Mouse (Mus musculus) intestine, embryonic 14.5 days (tissue): ENCODE results near the gene Ankrd55. TPM values are rescaled to one million over a fixed set of nuclear protein-coding genes. Genes with fewer than 3 reads are reported as not detected.

Experiments
- ATAC-seq: fragments of 200-750 bp; cut with Nextera tagmentation; replicated peaks from 2 replicates; pipeline ENCODE4 v1.8.0; 2017; ENCODE audit warnings: low read depth, moderate number of reproducible peaks, moderate TSS enrichment, moderate library complexity; ENCODE audit not compliant: low FRiP score, low TSS enrichment
- DNase-seq: peaks from one replicate; pipeline ENCODE4 v3.0.0-alpha.2; 2018; ENCODE audit warnings: low spot score
- H3K27ac ChIP-seq: fragments of 300-500 bp; sonication (generic); 2 replicates; pipeline ENCODE4 v1.5.1; 2014; ENCODE audit warnings: low read depth, mild to moderate bottlenecking, control low read depth
- H3K27me3 ChIP-seq: fragments of 300-500 bp; sonication (generic); replicated peaks from 2 replicates; pipeline ENCODE4 v1.6.1; 2014; ENCODE audit warnings: low read length, control low read depth; ENCODE audit not compliant: control insufficient read depth, insufficient read depth
- H3K36me3 ChIP-seq: fragments of 300-500 bp; sonication (generic); 2 replicates; pipeline ENCODE4 v1.6.1; 2014; ENCODE audit warnings: low read length, control low read depth; ENCODE audit not compliant: control insufficient read depth, insufficient read depth
- H3K4me1 ChIP-seq: fragments of 300-500 bp; sonication (generic); replicated peaks from 2 replicates; pipeline ENCODE4 v1.6.1; 2014; ENCODE audit warnings: low read length, control low read depth, mixed read lengths; ENCODE audit not compliant: control insufficient read depth, insufficient read depth
- H3K4me2 ChIP-seq: fragments of 300-500 bp; sonication (generic); 2 replicates; pipeline ENCODE4 v1.6.1; 2014; ENCODE audit warnings: low read length
- H3K4me3 ChIP-seq: fragments of 300-500 bp; sonication (generic); 2 replicates; pipeline ENCODE4 v1.5.1; 2014; ENCODE audit warnings: low read depth, low read length, control low read depth, mixed read lengths
- H3K9ac ChIP-seq: fragments of 300-500 bp; sonication (generic); 2 replicates; pipeline ENCODE4 v1.6.1; 2014; ENCODE audit warnings: mild to moderate bottlenecking, low read length
- H3K9me3 ChIP-seq: fragments of 300-500 bp; sonication (generic); 2 replicates; pipeline ENCODE4 v1.6.1; 2016; ENCODE audit warnings: low read length, control low read depth; ENCODE audit not compliant: control insufficient read depth
- WGBS: fragments of 180-500 bp; shearing (Covaris S2); extraction: QIAGEN DNeasy Blood & Tissue Kit; methylation state at CpG from one replicate; pipeline ENCODE4 v1.1.7; 2014; 5-methylcytosine and 5-hydroxymethylcytosine counted together
- polyA plus RNA-seq: library from polyadenylated mRNA; unstranded; fragments of >200 nt; fragmentation: Nextera tagmentation; extraction: Ambion mirVana; gene quantifications from 2 replicates; pipeline ENCODE4 v1.2.1, GENCODE M21; 2014

The Ankrd55 gene
- polyA plus RNA-seq, 1 experiment from 2014 or later = 0.39 TPM

DNA sequence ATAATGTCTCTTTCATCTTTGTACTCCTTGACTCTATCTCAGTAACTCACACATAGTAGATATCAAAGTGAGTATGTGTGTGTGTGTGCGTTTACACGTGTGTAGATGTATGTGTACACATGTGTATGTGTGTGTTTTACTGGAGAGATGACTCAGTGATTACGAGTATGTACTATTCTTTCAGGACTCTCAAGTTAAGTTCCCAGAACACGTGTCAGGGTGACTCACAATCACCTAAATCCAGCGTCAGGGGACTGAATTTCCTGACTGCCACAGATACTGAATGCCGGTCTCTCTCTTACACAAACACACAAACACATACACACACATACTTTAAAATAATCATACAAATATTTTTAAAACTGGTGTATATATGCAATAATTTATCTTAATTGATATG, 52.5 kb downstream of the Ankrd55 start:
- no peak overlapping the region for H3K9ac ChIP-seq
- 82% methylated on average over 6 of the region's 6 CpGs for WGBS
- no peak for DNase-seq
- H3K4me1 ChIP-seq = peaks cover 4% of the 10 kb centered on the region; the same call in 1 of the 2 replicates
- H3K27ac ChIP-seq = no peak overlapping the region
- ATAC-seq = no peak
- H3K36me3 ChIP-seq = no peaks in the 10 kb centered on the region
- no peak overlapping the region for H3K4me2 ChIP-seq
- H3K4me3 ChIP-seq = no peak overlapping the region
- H3K9me3 ChIP-seq = no peaks in the 10 kb centered on the region
- H3K27me3 ChIP-seq = no peaks in the 10 kb centered on the region

DNA sequence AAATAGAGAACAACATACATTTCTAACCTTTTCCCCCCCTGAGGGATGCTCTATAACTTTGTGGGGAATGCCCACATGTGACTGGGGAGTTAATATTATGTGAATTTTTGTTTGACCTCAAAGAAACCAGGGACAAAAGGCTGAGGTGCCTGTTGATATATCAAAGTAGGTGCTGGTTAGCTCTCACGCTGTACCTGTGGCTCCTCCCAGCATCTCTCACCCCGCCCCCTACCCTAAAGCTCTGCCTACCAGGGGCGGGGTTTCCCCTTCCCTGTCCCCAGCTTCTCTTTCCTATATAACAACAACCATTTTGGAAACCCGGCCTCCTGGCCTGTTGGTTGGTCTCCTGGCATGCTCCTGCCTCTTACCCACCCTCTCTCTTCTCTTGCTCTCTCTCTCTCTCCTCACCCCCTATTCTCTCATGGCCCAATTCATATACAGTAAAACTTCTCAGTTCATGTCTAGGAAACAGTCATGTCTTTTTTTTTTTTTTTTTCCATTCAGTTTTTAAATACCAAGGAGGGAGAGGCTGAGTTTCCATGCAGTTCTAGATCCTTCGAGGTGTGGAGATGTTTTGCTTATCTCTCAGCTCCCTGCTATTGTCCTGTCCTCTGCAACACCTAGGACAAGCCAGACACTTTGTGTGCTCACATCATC, 54.8 kb downstream of the Ankrd55 start:
- Histone ChIP-seq H3K9ac (no peak overlapping the region), H3K36me3 (no peaks in the 10 kb centered on the region), H3K27me3 (no peaks in the 10 kb centered on the region), H3K4me1 (peaks cover 15% of the 10 kb centered on the region), H3K27ac (no peak overlapping the region), H3K9me3 (no peaks in the 10 kb centered on the region), H3K4me3 (no peak overlapping the region), H3K4me2 (no peak overlapping the region)
- ATAC-seq (no peak), DNase-seq (no peak)
- WGBS = 49% methylated on average over 5 of the region's 5 CpGs

DNA sequence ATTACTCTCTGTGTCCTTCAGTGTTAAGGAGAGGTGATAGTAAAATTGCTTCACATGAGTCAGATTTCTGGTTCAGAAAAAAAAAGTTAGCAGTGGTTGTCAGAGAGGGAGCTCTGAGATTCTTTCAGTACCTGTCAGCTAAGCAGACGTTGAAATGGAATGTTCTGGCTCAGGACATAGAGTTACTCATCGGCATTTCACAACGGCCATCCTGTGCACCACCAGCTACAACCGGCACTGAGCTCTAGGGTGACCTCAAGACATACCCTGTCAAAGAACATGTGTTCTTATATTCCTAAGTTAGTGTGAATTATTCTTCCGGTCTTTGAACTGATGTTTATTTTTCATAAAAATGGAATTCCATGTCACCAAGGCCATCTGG, 55.4 kb downstream of the Ankrd55 start:
- H3K27ac ChIP-seq = no peak overlapping the region
- ATAC-seq (no peak), DNase-seq (no peak)
- H3K4me2 ChIP-seq = no peak overlapping the region
- 75% methylated on average over 5 of the region's 5 CpGs for WGBS
- no peaks in the 10 kb centered on the region for H3K36me3 ChIP-seq
- no peak overlapping the region for H3K9ac ChIP-seq
- no peaks in the 10 kb centered on the region for H3K9me3 ChIP-seq
- H3K4me3 ChIP-seq = no peak overlapping the region
- peaks cover 15% of the 10 kb centered on the region for H3K4me1 ChIP-seq
- no peaks in the 10 kb centered on the region for H3K27me3 ChIP-seq

DNA sequence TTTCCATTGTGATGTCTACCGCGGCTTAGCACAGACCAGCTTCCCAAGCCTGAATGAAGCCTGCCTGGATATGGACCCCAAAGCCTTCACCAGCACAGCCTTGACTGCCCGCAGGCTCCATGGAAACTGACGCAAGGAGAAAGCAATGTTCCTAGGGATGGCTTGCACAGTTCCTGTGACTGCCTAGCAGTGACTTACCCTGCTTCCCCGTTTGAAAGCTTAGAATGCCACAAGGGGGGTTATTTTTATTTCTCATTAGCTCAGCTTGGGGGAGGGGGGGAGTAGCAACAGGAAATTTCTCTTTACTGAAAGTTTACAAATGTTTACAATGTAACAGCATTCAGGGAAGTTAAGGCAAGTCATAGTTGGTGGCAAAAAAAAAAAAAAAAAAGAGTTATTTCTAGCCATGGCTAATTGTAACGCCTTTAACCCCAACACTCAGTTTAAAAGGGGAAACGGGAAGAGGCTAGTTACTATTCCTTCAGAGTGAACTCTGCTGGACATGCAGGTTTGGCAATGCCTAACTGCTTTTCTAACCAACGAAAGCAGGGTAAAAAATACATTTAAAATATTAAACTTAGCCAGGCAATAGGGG, 56.1 kb downstream of the Ankrd55 start:
- 82% methylated on average over 8 of the region's 8 CpGs for WGBS
- H3K4me1 ChIP-seq = peaks cover 15% of the 10 kb centered on the region
- ATAC-seq = no peak

DNA sequence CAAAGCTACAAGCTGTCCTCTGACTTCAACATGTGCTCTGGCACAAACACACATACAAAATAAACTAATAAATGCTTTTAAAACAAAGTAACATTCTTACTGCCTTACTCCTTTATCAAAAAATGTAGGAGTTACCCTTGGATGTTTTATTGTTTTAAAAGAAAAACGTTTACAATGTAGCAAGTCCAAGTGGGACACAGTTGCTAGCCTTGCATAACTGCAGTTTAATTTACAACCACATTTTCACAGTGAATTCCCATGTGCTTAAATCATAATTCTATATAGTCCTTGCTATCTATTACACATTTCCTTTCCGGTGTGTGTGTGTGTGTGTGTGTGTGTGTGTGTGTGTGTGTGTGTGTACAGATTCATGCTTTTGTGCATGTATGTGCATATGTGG, 57.3 kb downstream of the Ankrd55 start:
- Histone ChIP-seq H3K4me3 (no peak overlapping the region), H3K36me3 (no peaks in the 10 kb centered on the region), H3K27ac (no peak overlapping the region), H3K9me3 (0 out of 2 replicates have a peak, but pooled peaks cover 3% of the 10 kb centered on the region), H3K27me3 (no peaks in the 10 kb centered on the region), H3K9ac (no peak overlapping the region), H3K4me1 (peaks cover 11% of the 10 kb centered on the region), H3K4me2 (no peak overlapping the region)
- WGBS = 57% methylated on average over 2 of the region's 2 CpGs
- ATAC-seq (no peak), DNase-seq (no peak)

More for the DNA sequence above, 56.1 kb downstream of the Ankrd55 start:
- H3K27ac ChIP-seq = no peak overlapping the region
- H3K36me3 ChIP-seq = no peaks in the 10 kb centered on the region
- DNase-seq = no peak
- H3K4me2 ChIP-seq = no peak overlapping the region
- no peaks in the 10 kb centered on the region for H3K9me3 ChIP-seq
- no peak overlapping the region for H3K4me3 ChIP-seq
- no peak overlapping the region for H3K9ac ChIP-seq
- no peaks in the 10 kb centered on the region for H3K27me3 ChIP-seq

DNA sequence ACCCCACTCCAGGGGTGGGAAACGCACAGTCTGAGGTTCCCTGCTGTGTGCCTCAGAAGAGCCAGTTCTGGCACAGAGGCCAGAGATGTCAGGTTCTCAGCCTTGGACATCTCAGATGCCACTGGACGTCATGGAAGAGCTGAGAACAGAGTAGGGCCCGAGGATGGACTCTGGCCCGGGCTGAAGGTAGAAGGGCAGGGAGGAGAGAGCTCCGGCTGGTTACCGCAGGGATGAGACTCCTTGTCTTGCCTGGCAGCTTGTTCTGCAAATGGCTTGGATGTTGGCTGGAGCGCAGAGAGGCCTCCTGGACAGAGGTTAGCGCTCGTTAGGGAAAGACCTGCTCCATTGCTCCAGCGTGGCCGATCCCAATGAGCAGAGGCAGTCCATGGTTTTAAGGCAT, 57.8 kb downstream of the Ankrd55 start:
- peaks cover 11% of the 10 kb centered on the region for H3K4me1 ChIP-seq
- no peak overlapping the region for H3K27ac ChIP-seq
- H3K27me3 ChIP-seq = no peaks in the 10 kb centered on the region
- no peaks in the 10 kb centered on the region for H3K36me3 ChIP-seq
- ATAC-seq (no peak), DNase-seq (no peak)
- no peak overlapping the region for H3K4me2 ChIP-seq
- 0 out of 2 replicates have a peak, but pooled peaks cover 3% of the 10 kb centered on the region for H3K9me3 ChIP-seq
- no peak overlapping the region for H3K4me3 ChIP-seq
- H3K9ac ChIP-seq = no peak overlapping the region
- WGBS = 89% methylated on average over 11 of the region's 11 CpGs

DNA sequence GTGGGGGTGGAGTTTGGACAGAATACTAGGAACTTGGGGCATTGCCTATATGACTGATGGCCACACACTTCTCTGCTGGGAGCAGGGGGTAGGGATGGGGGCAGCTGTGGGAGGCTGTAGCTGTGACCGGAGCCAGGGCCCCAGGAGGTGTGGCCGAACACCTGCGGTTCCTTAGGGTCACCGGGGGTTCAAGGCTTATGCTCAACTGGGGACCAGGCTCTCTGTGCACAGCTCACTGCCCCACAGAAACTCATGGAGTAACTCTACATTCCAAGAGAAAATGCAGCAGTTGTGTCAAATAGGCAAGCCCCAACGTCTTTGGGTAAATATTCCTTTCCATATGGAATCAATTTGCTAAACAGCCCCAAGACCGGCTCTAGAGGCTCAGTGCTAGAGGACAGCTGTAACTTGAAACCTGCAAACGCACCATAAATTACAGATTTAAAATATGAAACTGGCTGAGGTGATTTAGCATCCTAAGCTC, 58.5 kb downstream of the Ankrd55 start:
- no peak for ATAC-seq
- H3K27ac ChIP-seq = no peak overlapping the region
- no peak overlapping the region for H3K9ac ChIP-seq
- H3K4me2 ChIP-seq = no peak overlapping the region
- no peaks in the 10 kb centered on the region for H3K36me3 ChIP-seq
- H3K27me3 ChIP-seq = no peaks in the 10 kb centered on the region
- no peak overlapping the region for H3K4me3 ChIP-seq
- peaks cover 11% of the 10 kb centered on the region for H3K4me1 ChIP-seq
- H3K9me3 ChIP-seq = 0 out of 2 replicates have a peak, but pooled peaks cover 3% of the 10 kb centered on the region
- WGBS = 40% methylated on average over 7 of the region's 7 CpGs
- DNase-seq = no peak

DNA sequence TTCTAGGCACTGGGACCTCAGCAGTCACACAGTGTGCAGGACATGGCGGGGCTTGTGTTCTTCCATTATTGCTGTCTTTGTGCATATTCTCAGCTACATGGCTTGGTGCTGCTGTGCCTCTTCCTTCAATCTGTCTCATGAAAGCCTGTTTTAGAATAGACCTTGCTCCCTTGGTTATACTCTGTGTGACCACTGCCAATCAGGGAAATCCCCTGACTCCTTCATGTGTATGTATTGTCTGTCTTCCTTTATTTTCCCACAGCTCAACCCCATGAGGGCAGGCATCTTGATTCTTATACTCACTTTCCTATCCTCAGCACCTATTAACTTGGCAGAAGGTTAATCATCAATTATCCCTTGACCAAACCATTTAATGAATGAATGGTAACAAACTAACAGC, 60.0 kb downstream of the Ankrd55 start:
- H3K27ac ChIP-seq = no peak overlapping the region
- no peak for ATAC-seq

More for the DNA sequence above, 60.0 kb downstream of the Ankrd55 start:
- H3K4me3 ChIP-seq = no peak overlapping the region
- H3K36me3 ChIP-seq = no peaks in the 10 kb centered on the region
- no peak overlapping the region for H3K9ac ChIP-seq
- peaks cover 11% of the 10 kb centered on the region for H3K4me1 ChIP-seq
- no peak for DNase-seq
- H3K27me3 ChIP-seq = no peaks in the 10 kb centered on the region
- 0 out of 2 replicates have a peak, but pooled peaks cover 3% of the 10 kb centered on the region for H3K9me3 ChIP-seq
- no peak overlapping the region for H3K4me2 ChIP-seq
- WGBS = 97% methylated on average over 1 of the region's 1 CpGs
